Comparison of ENCODE assay signal across 14 mouse cellular contexts in genomic region chr9:116369059-116369718, GRCm38 (mm10).
DNase-seq lines count a peak whose midpoint lies in the region; ATAC-seq and TF ChIP-seq lines count a peak whose summit lies in the region.
"Had no signal": no experiment of that assay in that cellular context is flagged by ENCODE, and none has a peak within 500 bp of the region (broad histone marks: within the 10 kb centered on the region; RNA-seq: fewer than 3 reads in every experiment).

No protein-coding gene starts in this region.

- no peak overlapping the region for H3K4me3 ChIP-seq in embryonic facial prominence, embryonic 12.5 days
- no peak overlapping the region for H3K4me3 ChIP-seq in embryonic facial prominence, embryonic 10.5 days
- no peak overlapping the region for H3K4me3 ChIP-seq in midbrain, postnatal 0 days (ENCODE audit: low read depth, low read length)
- no peak overlapping the region for H3K4me3 ChIP-seq in forebrain, embryonic 10.5 days
- H3K4me3 ChIP-seq: layer of hippocampus, adult 2 months; limb, embryonic 12.5 days had no signal

- no peaks in the 10 kb centered on the region for H3K36me3 ChIP-seq in embryonic facial prominence, embryonic 12.5 days
- no peaks in the 10 kb centered on the region for H3K36me3 ChIP-seq in embryonic facial prominence, embryonic 10.5 days (replicated peaks)
- no peaks in the 10 kb centered on the region for H3K36me3 ChIP-seq in midbrain, postnatal 0 days (ENCODE audit: insufficient read depth, low read length)
- no peaks in the 10 kb centered on the region for H3K36me3 ChIP-seq in forebrain, embryonic 10.5 days (replicated peaks)
- H3K36me3 ChIP-seq: limb, embryonic 12.5 days had no signal

- TF ChIP-seq CTCF in midbrain, postnatal 0 days (IDR thresholded peaks at IDR 0.05): no peak

- DNase-seq in embryonic facial prominence, embryonic 10.5 days (ENCODE audit: low spot score): no peak
- DNase-seq in B cell, adult 2 months: peak; percentile 37 to 38
- DNase-seq in midbrain, postnatal 0 days (ENCODE audit: low spot score): no peak
- no peak for DNase-seq in forebrain, embryonic 10.5 days (ENCODE audit: extremely low spot score, low spot score)
- DNase-seq: adrenal gland, postnatal 14 days; cerebellum, adult 9-10 months; right cerebral cortex, postnatal 4 days; thymus, postnatal 36 days had no signal

- peaks cover 13% of the 10 kb centered on the region; the same call in 1 of the 2 replicates for H3K4me1 ChIP-seq in embryonic facial prominence, embryonic 12.5 days
- H3K4me1 ChIP-seq in embryonic facial prominence, embryonic 10.5 days: no peaks in the 10 kb centered on the region; the same call in 1 of the 2 replicates
- no peaks in the 10 kb centered on the region for H3K4me1 ChIP-seq in midbrain, postnatal 0 days (ENCODE audit: insufficient read depth, low read length)
- H3K4me1 ChIP-seq in forebrain, embryonic 10.5 days: no peaks in the 10 kb centered on the region

- no peaks in the 10 kb centered on the region for H3K9me3 ChIP-seq in embryonic facial prominence, embryonic 12.5 days
- H3K9me3 ChIP-seq in embryonic facial prominence, embryonic 10.5 days: no peaks in the 10 kb centered on the region
- no peaks in the 10 kb centered on the region for H3K9me3 ChIP-seq in midbrain, postnatal 0 days (ENCODE audit: low read length)
- no peaks in the 10 kb centered on the region for H3K9me3 ChIP-seq in forebrain, embryonic 10.5 days
- H3K9me3 ChIP-seq: limb, embryonic 12.5 days had no signal

- H3K9ac ChIP-seq in embryonic facial prominence, embryonic 12.5 days: no peak overlapping the region
- no peak overlapping the region for H3K9ac ChIP-seq in midbrain, postnatal 0 days (replicated peaks; ENCODE audit: low read length, poor library complexity, severe bottlenecking)
- H3K9ac ChIP-seq: limb, embryonic 12.5 days had no signal

- 0 out of 2 replicates have a peak overlapping the region, but pooled peaks have one; percentile 25 for H3K27ac ChIP-seq in embryonic facial prominence, embryonic 12.5 days
- H3K27ac ChIP-seq in embryonic facial prominence, embryonic 10.5 days (replicated peaks): no peak overlapping the region
- H3K27ac ChIP-seq in midbrain, postnatal 0 days (ENCODE audit: low read depth, low read length): no peak overlapping the region
- no peak overlapping the region for H3K27ac ChIP-seq in forebrain, embryonic 10.5 days
- H3K27ac ChIP-seq: layer of hippocampus, adult 2 months; limb, embryonic 12.5 days had no signal

- 0 out of 2 replicates have a peak, but pooled peaks have one; percentile 52 for ATAC-seq in embryonic facial prominence, embryonic 12.5 days (ENCODE audit: insufficient number of reproducible peaks, insufficient read depth, low FRiP score, low TSS enrichment)
- ATAC-seq in activated CD4-positive, CD25-positive, alpha-beta regulatory T cell, adult 4 months: peak; percentile 44
- peak; percentile 25; the same call in 1 of the 2 replicates for ATAC-seq in megakaryocyte, adult 5-6 weeks (ENCODE audit: poor library complexity, severe bottlenecking)
- ATAC-seq in midbrain, postnatal 0 days (ENCODE audit: low FRiP score): no peak
- ATAC-seq in erythroid progenitor cell, adult 5-6 weeks (replicated peaks; ENCODE audit: low FRiP score, poor library complexity, severe bottlenecking): no peak

- H3K27me3 ChIP-seq in embryonic facial prominence, embryonic 12.5 days: no peaks in the 10 kb centered on the region
- H3K27me3 ChIP-seq in embryonic facial prominence, embryonic 10.5 days (replicated peaks; ENCODE audit: low read depth, poor library complexity, severe bottlenecking): no peaks in the 10 kb centered on the region
- H3K27me3 ChIP-seq in midbrain, postnatal 0 days (ENCODE audit: insufficient read depth, low read length): no peaks in the 10 kb centered on the region
- no peaks in the 10 kb centered on the region for H3K27me3 ChIP-seq in forebrain, embryonic 10.5 days (ENCODE audit: poor library complexity, severe bottlenecking)
- H3K27me3 ChIP-seq: limb, embryonic 12.5 days had no signal

- H3K4me2 ChIP-seq in embryonic facial prominence, embryonic 12.5 days (replicated peaks): no peak overlapping the region
- no peak overlapping the region for H3K4me2 ChIP-seq in midbrain, postnatal 0 days (ENCODE audit: low read depth, low read length, poor library complexity, severe bottlenecking)
- H3K4me2 ChIP-seq: limb, embryonic 12.5 days had no signal

Comparison
In these comparisons a context has a peak if more than half of its experiments do, and no peak if none do; other contexts are left out.
1. ATAC-seq: peak in embryonic facial prominence, embryonic 12.5 days (single experiment), activated CD4-positive, CD25-positive, alpha-beta regulatory T cell, adult 4 months (single experiment) and megakaryocyte, adult 5-6 weeks (single experiment); none in midbrain, postnatal 0 days (single experiment) and erythroid progenitor cell, adult 5-6 weeks (single experiment).
2. DNase-seq: peak in B cell, adult 2 months (2 of 2); none in embryonic facial prominence, embryonic 10.5 days (single experiment), midbrain, postnatal 0 days (single experiment) and forebrain, embryonic 10.5 days (single experiment).